Mouse (Mus musculus): ENCODE data around the gene Ly75. TPM values are rescaled to one million over a fixed set of nuclear protein-coding genes. Genes with fewer than 3 reads are reported as not detected.
A peak's percentile ranks its signal among the peaks of the same experiment; 100 is the strongest.

Ly75 gene
- polyA plus RNA-seq, 1 experiment from 2014 or later: 24.5 TPM

DNA sequence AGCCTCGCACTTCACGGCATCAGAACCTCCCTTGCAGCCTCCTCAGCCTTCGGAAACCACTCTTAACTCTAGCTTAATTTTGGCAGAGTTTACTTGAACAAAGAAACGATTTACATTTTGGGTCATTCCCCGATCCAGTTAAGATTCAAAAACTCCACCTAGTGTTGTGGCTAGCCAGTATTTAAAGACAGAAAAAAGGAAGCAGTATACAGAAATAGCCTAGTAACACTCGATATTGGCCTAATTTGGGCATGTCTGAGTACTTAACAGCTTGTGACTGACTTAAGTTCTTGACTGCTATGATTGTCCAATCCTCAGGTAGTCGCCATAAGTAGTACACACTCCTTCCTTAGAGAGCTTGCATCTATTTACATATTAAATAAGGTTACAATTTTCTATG, 56.2 kb downstream of the Ly75 start:
- DNase-seq (ENCODE audit: low spot score): no peak

DNA sequence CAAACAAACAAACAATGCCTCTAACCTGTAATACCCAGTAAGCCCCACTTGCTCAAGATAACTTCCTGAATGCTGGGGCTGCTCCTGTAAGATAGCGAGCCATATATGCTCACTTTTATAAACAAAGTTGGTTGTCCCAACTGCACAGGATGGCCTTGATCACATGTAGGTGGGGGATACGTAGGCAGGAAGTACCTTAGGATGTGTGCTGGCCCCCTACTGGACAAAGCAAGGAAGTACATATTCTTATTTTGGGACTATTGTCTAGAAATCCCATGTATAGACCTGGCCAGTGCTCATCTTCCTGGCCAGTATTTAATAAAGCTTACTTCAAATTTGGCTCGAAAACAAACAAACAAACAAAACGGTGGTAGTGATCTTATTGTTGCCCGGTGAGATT, 59.7 kb downstream of the Ly75 start:
- peak; percentile 68 for DNase-seq (ENCODE audit: low spot score)

DNA sequence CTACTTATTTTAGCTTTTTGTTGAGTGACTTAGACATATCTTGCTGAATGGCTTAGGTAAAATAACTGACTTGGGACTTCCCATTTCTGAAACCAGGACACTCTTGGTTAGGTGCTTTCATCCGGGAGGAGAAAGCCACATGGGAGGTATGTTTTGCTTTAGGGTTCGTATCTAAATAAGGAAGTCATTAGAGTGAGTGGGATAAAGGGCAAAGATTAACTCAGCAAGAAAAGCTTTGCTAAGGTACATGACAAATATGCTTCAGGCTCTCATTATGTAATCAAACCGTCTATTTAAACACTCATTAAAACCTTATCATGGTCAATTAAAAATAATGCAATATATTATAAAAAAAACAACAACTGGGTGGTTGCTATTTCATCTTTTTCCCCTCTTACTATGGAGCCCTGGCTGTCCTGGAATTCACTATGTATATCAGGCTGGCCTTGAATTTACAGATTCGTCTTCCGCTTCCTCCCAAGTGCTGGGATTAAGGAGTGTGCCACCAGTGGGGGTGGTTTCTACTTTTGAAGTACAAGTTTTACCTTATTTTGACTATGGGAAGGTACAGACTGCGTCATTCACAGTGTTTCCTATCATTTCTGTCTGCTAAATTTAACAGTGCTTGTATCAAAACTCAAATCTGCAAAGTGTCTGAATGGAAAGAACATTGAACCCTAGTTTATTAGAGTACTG, 60.9 kb downstream of the Ly75 start:
- no peak for DNase-seq (ENCODE audit: low spot score)

DNA sequence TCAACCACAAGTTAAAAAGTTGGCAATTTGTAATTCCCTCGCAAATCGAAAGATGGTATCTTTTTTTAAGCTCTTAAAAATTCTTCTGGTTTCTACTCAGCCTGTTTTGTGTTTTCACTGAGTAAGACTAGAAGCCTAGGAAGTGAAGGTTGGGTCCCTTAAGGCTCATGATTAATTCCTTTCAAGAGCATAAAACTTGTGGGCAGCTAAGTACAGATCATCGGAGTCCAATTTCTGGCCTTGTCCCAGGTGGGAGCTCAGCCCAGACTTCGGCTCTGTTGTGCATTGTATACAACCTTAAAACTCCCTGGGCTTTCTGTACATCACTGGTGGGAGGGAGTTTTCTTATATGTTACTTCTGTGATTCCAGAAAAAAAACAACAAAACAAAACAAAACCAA, 79.3 kb downstream of the Ly75 start:
- no peak for DNase-seq (ENCODE audit: low spot score)

DNA sequence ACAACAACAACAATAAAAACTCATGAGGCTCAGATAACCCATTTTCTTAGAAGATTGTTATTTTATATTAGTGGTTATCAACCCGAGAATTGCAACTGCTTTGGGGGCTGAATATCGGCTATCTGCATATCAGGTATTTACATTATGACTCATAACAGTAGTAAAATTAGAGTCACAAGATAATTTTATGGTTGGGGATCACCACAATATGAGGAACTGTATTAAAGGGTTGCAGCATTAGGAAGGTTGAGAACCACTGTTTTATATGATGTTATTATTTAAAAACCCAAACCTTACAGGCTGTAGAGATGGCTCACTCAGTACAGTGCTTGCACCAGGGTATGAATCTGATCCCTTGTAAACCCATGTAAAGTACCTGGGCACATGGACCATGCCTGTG, 83.8 kb downstream of the Ly75 start:
- no peak for DNase-seq (ENCODE audit: low spot score)

DNA sequence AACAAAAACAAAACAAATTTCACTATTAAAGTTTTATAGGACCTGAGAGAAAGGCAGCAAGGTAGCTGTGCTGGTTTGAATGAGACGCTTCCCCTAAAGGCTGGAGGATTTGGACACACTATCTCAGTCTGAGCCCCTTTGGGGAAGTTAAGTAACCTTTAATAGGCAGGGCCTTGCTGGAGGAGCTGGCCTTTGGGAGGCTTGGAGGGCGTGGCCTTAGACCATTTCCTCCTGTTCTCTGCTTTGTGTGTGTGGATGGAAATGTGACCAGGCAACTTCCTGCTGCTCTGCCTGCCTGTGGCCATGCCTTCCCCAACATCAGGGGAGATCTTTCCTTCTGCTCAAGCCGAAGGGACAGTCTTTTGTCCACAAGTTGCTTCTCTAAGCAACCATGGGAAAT, 84.8 kb downstream of the Ly75 start:
- no peak for DNase-seq (ENCODE audit: low spot score)

DNA sequence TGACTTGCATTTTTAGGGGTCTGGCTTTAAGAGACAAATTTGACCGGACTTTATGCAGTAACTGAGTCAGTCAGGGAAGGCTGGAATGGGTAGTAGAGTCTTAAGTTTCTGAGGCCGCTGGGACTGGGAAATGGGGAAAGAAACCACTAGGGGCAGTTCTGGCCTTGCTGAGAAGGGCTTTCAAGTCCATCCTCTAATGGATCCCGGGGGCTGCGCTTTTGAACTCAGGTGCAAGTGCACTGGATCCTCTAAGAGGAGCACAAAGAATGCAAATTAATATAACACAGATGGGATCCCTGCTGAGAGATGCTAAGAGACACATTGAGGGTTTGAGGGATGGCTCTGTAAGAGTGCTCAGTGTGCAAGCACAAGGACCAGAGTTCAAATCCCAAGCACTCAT, 91.7 kb downstream of the Ly75 start:
- no peak for DNase-seq (ENCODE audit: low spot score)

DNA sequence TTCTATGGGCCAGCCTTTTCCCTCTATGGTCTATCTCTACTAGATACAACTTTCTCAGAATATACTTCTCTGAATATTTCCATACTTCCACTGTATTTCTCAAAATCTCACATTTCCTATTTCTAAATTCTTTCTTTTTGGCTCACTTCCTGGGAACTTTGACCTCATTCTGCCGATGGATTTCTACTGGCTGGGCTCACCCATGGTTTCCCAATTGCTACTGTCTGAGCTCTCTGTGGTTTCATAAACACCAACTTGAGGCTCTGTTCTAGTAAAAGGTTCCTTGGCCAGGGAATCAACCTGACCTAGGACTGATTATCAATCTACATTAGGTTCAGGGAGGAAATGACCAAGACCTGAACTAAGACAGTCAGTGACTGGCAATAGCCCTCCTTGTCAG, 93.7 kb downstream of the Ly75 start:
- no peak for DNase-seq (ENCODE audit: low spot score)

DNA sequence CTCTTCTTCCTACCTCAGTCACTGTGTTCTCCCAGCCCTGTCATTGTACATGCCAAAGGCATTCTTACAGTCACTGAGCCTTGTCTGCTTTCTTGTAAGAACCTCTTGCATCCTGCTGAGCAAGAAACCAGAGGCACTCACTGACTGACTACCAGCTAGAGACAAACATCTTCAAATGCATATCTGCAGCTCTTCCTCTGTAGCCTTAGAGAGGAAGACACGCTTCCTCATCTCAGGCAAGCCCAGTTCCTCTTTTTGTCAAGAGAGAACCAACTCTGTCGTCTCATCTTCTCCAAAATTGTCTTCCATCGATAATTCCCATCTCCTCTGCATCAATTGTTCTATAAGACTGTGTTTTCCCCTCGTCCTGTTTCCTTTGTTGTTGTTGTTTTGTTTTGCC, 94.5 kb downstream of the Ly75 start:
- no peak for DNase-seq (ENCODE audit: low spot score)

DNA sequence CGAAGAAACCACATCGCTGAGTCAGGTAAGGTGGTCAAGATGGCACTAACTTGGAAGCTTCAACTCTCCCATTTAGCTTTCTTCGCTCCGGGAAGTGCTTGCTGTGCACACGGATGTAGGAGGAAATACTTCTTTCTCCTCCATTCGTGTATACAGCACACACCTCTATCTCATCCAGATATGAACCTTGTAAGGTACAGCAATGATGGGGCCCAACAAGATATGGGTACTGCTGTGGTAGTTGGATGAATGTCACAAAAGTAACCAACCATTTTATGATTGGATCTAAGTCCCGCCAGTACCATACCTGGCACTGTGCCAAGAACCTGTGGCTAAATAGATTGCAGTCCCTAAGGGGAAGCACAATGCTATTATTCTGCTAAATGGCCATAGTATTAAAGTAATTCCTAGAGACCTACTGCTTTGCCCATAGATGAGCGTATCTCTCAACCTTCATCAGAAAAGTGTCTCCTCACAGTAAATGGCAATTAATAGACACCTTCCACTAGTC, 97.9 kb downstream of the Ly75 start:
- DNase-seq (ENCODE audit: low spot score): no peak

DNA sequence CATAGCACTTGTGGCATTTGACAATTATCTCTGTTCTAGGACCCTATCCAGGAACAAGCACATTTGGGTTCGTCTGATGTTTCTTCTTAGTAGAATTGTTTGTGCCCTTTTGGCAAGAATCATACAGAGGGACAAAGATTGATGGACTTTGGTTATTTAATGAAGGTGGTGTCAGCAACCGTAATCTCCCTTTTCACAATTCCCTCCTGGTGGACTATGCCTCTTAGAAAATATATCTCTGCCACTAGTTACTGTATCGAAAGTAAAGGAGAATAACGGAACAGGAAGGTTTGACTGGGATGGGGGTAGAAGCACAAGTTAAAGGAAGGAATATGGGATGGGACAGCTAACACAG, 98.7 kb downstream of the Ly75 start, which contains the start of gene Cd302:
TSS of gene Cd302 (minus strand) at position 22 of the 355 bp plus-strand sequence.
- no peak for DNase-seq (ENCODE audit: low spot score)

DNA sequence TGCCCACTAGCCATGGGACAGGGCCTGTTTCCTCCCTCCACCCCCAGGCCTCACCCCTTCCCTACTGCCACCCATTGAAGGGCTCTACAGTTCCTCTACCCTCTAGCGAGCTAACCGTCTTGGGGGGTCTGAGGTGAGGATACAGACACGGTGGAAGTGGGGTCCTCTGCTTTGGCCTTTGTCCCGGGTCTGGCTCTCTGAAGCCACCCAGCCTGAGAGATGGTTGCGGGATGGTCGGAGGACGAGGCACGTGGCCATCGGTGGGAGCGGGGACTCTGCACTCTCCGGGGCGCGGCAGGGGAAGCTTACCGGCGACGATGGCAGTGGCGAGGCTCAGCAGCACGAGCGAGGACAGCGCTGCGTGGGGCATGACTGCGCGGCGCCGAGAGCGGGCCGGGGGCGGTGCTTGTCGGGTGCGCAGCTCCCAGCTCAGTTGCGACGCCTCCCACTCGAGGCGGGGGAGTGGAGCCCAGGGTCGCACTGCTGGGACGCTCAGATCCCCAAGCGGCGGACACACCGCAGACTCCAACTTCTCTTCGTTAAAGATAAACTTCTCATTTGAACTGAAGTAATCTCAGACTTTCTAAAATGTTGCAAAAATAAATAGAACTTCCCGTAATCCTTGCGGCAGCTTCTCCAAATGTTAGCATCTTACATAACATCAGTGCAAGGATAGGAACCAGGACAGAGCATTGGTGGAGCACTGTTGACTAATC, 99.2 kb downstream of the Ly75 start:
- DNase-seq (ENCODE audit: low spot score): peak; percentile 32

DNA sequence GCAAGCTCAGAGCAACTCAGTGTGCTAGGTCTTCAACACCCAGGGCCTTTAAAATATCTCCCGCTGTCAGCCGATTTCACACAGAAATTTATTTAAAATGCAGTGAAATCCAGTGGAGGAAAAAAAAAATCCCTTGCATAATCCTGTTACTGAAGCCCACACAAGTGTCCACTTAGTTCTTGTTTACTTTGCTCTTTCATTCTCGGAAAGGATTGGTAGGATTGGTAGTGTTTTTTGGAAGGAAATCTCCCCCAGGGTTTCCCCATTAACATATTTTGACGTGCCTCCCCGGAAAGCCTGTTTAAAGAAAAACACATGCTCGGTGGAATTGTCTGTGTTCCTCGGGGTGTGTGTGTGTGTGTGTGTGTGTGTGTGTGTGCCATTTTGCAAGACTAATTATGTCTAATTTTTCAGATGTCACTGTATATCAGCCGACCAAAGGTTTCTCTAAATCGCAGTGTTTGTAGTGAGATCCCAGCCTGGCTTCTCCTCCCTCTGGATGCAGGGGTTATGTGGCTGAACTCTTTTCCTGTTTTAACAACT, 99.8 kb downstream of the Ly75 start:
- no peak for DNase-seq (ENCODE audit: low spot score)

DNA sequence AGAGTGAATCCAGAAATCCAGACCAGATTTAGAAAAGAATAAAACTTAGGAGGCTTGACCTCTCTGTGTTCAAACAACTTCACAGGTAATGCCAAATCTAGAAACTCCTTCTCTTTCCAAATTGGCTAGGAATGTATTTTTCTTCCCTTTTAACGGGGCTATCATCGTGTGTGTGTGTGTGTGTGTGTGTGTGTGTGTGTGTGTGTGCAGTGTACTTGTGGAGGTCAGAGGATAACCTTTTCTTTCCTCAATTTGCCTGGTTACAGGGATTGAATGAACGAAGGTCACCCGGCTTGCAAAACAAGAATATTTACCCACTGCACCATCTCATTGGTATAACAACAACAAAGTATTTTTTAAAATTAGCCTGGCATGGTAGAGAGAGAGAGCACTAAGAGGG, 100.5 kb downstream of the Ly75 start:
- DNase-seq (ENCODE audit: low spot score): no peak

DNA sequence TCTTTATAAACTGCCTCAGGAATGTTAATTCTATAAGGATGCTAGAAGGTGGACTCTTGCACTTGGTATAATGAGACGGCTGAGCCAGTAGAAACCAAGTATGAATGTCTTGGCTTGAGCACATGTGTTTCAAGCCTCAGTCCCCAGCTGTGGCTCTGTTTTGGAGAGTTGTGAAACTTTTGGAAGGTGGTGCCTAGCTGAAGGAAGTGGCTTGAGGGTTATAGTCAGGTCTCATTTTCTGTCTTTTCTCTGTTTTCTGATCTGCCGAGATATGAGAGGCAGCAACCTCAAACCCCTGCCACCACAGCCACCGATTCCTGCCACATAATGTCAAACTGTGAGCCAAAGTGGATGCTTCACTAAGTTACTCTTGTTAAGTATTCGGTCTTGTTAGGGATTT, 104.5 kb downstream of the Ly75 start:
- DNase-seq (ENCODE audit: low spot score): peak; percentile 28

DNA sequence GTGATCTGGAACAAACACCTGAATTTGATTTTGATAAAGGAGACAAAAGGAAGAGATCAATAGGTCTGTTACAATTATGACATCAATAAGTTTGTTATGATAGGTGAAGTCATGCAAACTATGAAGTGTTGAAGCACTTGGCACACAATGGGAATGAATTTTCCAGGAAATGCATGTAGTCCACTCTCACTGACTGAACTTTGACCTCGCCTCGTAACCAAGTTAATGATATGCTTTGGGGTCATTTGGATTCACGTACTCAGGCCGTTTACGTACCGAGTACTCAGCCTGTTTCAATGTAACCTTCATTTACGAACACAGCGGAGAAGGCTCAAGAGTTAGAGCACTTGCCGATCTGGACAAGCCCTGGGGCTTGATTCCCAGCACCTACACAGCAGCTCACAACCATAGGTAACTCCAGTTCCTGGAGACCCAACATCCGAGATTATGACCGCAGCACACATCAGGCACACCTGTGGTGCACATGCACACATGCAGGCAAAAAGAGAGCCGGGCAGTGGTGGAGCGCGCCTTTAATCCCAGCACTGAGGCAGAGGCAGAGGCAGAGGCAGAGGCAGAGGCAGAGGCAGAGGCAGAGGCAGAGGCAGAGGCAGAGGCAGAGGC, 113.1 kb downstream of the Ly75 start:
- DNase-seq (ENCODE audit: low spot score): no peak

DNA sequence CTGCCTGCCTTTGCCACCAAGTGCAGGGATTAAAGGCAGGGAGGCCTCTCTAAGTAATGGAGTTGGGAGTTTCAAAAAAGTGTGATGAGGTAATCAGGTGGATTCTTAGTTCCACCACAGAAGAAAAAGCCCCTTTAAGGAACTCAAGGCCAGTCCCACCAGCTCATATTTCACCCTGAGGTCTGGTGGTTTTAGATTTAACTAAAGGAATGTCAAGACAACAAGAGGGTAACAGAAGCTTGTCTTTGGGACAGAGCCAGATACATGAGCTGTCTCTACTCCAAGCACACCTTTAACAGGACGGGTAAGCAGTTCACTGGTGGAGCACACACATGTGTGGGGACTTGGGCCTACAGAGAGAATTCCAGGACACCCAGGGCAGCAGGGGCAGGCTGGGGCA, 115.5 kb downstream of the Ly75 start:
- DNase-seq (ENCODE audit: low spot score): no peak

DNA sequence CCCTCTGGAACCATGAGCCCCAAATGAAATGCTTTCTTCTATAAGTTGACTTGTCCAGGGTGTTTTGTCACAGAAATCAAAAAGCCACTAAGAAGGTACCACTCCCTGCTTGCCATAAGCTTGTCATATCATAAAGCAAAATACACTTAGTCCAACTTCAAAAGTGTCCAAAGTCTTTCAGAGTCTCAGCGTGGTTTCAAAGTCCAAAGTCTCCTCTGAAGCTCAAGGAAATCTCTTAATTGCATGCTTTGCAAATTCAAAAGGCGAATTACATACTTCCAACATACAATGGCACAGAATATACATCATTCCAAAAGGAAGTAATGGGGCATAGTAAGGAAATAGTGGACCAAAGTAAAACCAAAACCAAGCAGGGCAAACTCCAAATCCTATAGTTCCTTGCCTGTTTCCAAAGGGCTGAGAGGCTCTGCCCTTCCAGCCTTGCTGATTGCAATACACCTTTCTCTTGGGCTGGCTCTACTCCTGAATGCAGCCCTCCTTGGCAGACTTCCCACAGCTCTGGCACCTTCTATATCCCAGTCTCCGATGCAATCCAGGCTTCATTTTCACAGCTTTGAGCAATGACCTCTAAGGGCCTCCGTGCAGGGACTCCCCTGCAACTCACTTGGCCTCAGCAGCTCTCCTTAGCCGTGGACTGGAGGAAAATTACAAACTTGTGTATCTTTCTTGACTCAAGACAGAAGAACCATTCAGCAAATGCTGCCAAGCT, 122.3 kb downstream of the Ly75 start:
- DNase-seq (ENCODE audit: low spot score): no peak

DNA sequence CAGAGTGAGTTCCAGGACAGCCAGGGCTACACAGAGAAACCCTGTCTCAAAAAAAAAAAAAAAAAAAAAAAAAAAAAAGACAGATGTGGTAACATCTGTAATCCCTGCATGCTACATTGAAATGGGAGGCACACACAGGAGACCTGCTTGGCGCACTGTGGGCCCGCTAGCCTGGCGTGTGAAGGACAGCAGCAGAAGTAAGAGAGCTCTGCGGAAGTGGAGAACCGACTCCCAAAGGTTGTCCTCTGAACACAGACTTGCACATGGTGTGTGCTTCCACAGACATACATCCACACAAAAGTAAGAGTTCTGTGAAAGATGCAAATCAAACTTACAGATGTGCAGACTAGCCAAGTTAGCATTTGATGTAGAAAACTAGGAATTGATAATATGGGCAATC, 123.9 kb downstream of the Ly75 start:
- DNase-seq (ENCODE audit: low spot score): no peak

DNA sequence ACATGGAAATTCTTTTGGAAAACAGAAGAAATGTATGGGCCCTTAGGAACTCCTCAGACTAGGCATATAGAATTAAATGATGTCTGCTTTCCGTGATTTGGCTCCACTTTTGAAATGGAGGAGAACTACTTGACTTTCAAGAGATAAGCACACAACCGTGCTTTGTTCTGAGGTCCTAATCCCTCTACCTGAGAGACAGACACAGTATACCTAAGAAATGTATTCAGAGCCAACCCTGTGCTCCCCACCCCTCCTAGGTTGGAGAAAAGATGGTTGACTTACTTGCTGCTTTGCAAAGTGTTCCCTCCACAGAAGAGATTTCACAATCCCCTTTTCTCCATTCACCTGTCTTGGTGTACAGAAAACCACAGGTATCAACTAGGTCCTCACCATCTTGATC, 126.4 kb downstream of the Ly75 start:
- no peak for DNase-seq (ENCODE audit: low spot score)

DNA sequence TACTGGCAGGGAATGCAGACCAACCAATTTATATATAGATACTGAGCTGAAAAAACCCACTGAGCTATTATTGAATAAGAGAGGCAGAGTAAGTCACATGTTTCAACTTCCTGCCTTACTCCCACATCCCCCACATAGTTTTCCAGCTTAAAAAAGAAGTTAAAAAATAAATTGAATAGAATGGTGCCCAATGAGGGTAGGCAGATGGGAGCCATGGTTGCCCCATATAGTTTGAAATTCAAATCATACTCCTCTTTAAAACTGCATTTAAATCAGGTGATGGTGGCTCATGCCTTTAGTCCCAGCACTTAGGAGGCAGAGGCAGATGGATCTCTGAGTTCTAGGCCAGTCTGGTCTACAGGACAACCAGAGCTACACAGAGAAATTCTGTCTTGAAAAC, 129.6 kb downstream of the Ly75 start:
- DNase-seq (ENCODE audit: low spot score): no peak

DNA sequence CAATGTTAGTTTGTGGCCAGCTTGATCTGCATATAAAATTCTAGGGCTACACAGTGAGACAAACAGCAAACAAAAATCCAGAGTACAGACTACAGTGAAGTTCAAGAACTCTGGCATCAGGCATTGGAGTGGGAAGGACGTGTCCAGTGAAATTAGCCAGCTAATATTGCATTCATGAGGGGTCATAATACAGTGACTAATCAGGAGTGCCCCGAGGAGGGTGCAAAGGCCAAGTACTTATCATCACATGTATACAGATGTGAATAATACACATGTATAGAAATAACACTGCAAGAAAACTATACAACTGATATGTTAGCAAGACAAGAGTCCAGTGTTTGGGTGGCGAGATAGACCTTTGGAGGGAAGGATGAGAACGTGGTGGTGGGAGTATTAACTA, 130.3 kb downstream of the Ly75 start:
- no peak for DNase-seq (ENCODE audit: low spot score)

All from thymus, postnatal 0 days (tissue).